Mouse (Mus musculus) B cell, adult 62 days (primary cell): ENCODE data around the gene Tsc22d3. TPM values are rescaled to one million over a fixed set of nuclear protein-coding genes. Genes with fewer than 3 reads are reported as not detected.

Experiments used
- total RNA-seq: library from RNA; stranded (reverse); gene quantifications from 4 replicates; pipeline ENCODE4 v1.2.4, GENCODE M21; 2023

The Tsc22d3 gene
- total RNA-seq, result 1,488 to 1,532 TPM (median 1,519 TPM) in 4 replicates

GRCm38 (mm10) chrX:140600410-140601109 is at the start of gene Tsc22d3:
Gene Tsc22d3 (minus strand): TSS chrX:140600659.

Other genes starting within 250 kb of the Tsc22d3 start
- gene Prps1, start 144.0 kb downstream of the Tsc22d3 start, total RNA-seq, result 36.6 to 47.5 TPM (median 41.9 TPM) in 4 replicates
- 0.09 TPM in 1 of 4 replicates, not detected in the others for gene Mid2, start 63.9 kb upstream of the Tsc22d3 start, total RNA-seq
- not detected in 4 replicates for gene Tex13b, start 212.8 kb upstream of the Tsc22d3 start, total RNA-seq